Mouse (Mus musculus): Measurements from ENCODE around the gene 2410004P03Rik. TPM values are rescaled to one million over a fixed set of nuclear protein-coding genes. Genes with fewer than 3 reads are reported as not detected.

The 2410004P03Rik gene
- polyA plus RNA-seq (2015; fragmentation: Nextera tagmentation; extraction: Ambion mirVana) = 0.41 and 0.59 TPM in 2 replicates

DNA sequence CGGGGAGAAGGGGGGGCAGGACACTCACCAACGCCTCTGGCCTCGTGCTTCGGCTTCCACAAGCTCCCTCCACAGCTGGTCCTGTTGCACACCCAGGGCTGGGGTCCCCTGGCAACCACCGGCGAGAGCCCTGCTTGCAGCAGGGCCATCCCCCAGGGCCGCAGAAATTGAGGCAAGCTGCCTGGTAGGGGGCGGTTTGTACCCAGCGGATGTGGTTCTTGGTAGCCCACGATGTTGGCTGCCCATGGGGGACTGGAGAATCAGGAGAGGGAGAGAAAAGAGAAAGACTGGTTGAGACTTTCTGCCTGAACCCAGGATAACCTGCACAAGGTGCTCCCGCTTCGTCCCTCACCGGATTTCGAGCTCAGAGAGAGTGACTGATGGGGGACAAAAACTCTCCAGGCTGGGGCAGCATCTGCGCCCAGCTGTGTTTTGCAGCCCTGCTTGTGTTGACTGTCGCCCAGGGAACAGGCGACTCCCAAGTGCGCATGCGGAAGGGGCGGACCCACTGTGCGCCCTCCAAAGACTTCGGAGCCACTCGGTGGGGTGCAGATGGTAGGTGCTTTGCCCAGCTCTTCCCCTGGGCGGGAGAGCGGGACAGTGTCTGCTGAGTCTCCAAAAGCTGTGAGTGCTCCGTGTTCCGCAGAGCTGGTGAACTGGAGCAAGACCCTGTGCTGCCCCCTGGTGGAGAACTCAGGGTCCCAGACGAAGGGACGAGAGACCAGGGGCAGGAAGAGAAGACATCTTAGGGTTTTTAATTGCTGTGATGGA lies at the start of gene 2410004P03Rik:
TSS of gene 2410004P03Rik (minus strand) at position 628 of the 771 bp plus-strand sequence.
- no peak within 1 kb of the TSS for H3K27ac ChIP-seq
- no peaks in the 10 kb centered on the region for H3K9me3 ChIP-seq (replicated peaks; ENCODE audit: low read length)
- peak; percentile 84 for DNase-seq (ENCODE audit: low spot score)
- peak within 1 kb of the TSS; percentile 37 for H3K4me3 ChIP-seq (replicated peaks; ENCODE audit: low read depth, low read length)
- no peaks in the 10 kb centered on the region for H3K27me3 ChIP-seq (ENCODE audit: insufficient read depth, low read length)
- ATAC-seq (replicated peaks; ENCODE audit: low FRiP score, low read depth) = peak; percentile 77; the same call in 1 of the 2 replicates
- no peaks in the 10 kb centered on the region for H3K36me3 ChIP-seq (ENCODE audit: insufficient read depth, low read length)
- peak within 1 kb of the TSS; percentile 40; the same call in 1 of the 2 replicates for H3K9ac ChIP-seq (ENCODE audit: low read depth, low read length)
- TF ChIP-seq CTCF (IDR thresholded peaks at IDR 0.05; ENCODE audit: low read depth) = peak; percentile 86
- H3K4me1 ChIP-seq (replicated peaks; ENCODE audit: insufficient read depth, low read length) = no peaks in the 10 kb centered on the region
- H3K4me2 ChIP-seq (ENCODE audit: low read length) = peak within 1 kb of the TSS; percentile 66
- WGBS = 7% methylated on average over 29 of the region's 29 CpGs

DNA sequence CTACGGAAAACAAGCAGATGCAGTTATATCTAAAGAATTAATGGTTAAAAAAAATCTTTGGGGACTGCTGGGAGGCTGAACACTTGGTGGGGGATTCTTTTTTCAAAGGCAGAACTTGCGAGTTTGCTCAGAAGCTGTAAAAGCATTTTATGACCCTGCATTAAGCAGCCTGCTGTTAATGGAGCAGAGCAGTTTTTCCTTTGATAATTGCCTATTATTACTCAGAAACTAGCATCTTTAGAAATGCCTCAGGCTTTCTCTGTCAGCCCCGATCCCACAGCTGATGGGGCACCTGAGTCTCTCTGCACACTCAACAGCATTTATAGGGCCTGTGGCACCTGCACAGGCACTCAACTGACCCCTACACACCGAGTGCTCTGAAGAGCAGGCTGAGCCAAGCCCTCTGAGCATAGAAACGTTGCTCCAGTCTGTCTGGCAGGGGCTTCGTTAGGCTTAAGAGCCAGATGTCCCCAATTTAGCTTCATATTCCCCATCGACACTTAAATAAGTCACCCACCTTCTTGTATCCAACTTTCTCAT lies 49.7 kb upstream of the 2410004P03Rik start:
- Histone ChIP-seq H3K27ac (no peak overlapping the region), H3K27me3 (ENCODE audit: insufficient read depth, low read length) (no peaks in the 10 kb centered on the region), H3K9me3 (replicated peaks; ENCODE audit: low read length) (no peaks in the 10 kb centered on the region), H3K4me3 (replicated peaks; ENCODE audit: low read depth, low read length) (no peak overlapping the region), H3K9ac (ENCODE audit: low read depth, low read length) (no peak overlapping the region), H3K36me3 (ENCODE audit: insufficient read depth, low read length) (no peaks in the 10 kb centered on the region), H3K4me2 (ENCODE audit: low read length) (no peak overlapping the region), H3K4me1 (replicated peaks; ENCODE audit: insufficient read depth, low read length) (no peaks in the 10 kb centered on the region)
- ATAC-seq (replicated peaks; ENCODE audit: low FRiP score, low read depth) = no peak
- 21% methylated on average over 7 of the region's 7 CpGs for WGBS
- DNase-seq (ENCODE audit: low spot score) = peak; percentile 15
- no peak for TF ChIP-seq CTCF (IDR thresholded peaks at IDR 0.05; ENCODE audit: low read depth)

GRCm38 (mm10) chr12:17058490-17058889 lies 47.0 kb upstream of the 2410004P03Rik start:
- no peaks in the 10 kb centered on the region for H3K27me3 ChIP-seq (ENCODE audit: insufficient read depth, low read length)
- DNase-seq (ENCODE audit: low spot score) (no peak), ATAC-seq (replicated peaks; ENCODE audit: low FRiP score, low read depth) (no peak)
- no peak overlapping the region for H3K4me3 ChIP-seq (replicated peaks; ENCODE audit: low read depth, low read length)
- H3K9ac ChIP-seq (ENCODE audit: low read depth, low read length) = no peak overlapping the region
- 78% methylated on average over 10 of the region's 10 CpGs for WGBS
- H3K27ac ChIP-seq = no peak overlapping the region
- H3K9me3 ChIP-seq (replicated peaks; ENCODE audit: low read length) = no peaks in the 10 kb centered on the region
- TF ChIP-seq CTCF (IDR thresholded peaks at IDR 0.05; ENCODE audit: low read depth) = no peak
- H3K36me3 ChIP-seq (ENCODE audit: insufficient read depth, low read length) = no peaks in the 10 kb centered on the region
- H3K4me2 ChIP-seq (ENCODE audit: low read length) = no peak overlapping the region
- H3K4me1 ChIP-seq (replicated peaks; ENCODE audit: insufficient read depth, low read length) = no peaks in the 10 kb centered on the region

DNA sequence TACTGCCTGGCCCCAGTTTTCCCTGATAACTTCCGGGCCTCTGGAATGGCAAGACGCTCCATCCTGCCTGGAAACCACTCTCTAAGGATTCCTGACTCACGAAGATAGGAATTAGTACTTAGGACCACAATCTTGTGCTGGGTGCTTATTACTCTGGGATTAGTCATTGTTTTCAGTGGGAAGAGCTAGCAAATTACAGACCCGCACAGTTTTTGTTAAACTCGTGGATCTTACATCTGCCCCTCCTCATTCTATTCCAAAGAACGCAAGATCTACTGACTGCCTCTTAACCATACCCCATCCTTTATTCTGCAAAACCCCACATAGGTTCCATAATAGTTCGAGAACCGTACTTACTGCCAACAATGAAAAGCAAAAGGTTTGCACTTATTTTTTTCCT lies 45.6 kb upstream of the 2410004P03Rik start:
- no peak for TF ChIP-seq CTCF (IDR thresholded peaks at IDR 0.05; ENCODE audit: low read depth)
- Histone ChIP-seq H3K27me3 (ENCODE audit: insufficient read depth, low read length) (no peaks in the 10 kb centered on the region), H3K27ac (no peak overlapping the region), H3K9me3 (replicated peaks; ENCODE audit: low read length) (no peaks in the 10 kb centered on the region), H3K4me2 (ENCODE audit: low read length) (no peak overlapping the region), H3K36me3 (ENCODE audit: insufficient read depth, low read length) (no peaks in the 10 kb centered on the region), H3K4me3 (replicated peaks; ENCODE audit: low read depth, low read length) (no peak overlapping the region), H3K4me1 (replicated peaks; ENCODE audit: insufficient read depth, low read length) (no peaks in the 10 kb centered on the region), H3K9ac (ENCODE audit: low read depth, low read length) (no peak overlapping the region)
- WGBS = 80% methylated on average over 8 of the region's 8 CpGs
- DNase-seq (ENCODE audit: low spot score) (no peak), ATAC-seq (replicated peaks; ENCODE audit: low FRiP score, low read depth) (no peak)

DNA sequence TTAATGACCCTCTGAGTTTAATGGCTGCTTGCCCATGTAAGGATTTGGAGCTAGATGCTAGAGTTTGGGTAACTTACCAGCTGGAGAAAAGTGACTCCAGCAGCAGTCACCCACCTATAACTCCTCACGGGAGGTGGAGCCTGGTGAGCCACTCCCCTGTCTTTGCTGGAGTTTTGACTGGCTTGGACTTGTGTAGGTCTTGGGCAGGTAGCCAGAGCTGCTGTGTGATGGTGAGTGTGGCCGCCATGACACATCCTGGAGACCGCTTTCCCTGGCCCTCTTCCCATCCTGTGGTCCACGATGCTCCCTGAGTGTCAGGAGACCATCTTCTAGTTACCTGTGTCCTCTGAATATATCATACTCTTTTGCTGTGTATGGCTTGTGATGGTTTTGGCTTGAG lies 44.2 kb upstream of the 2410004P03Rik start:
- H3K27me3 ChIP-seq (ENCODE audit: insufficient read depth, low read length) = no peaks in the 10 kb centered on the region
- WGBS = 83% methylated on average over 4 of the region's 4 CpGs
- no peak overlapping the region for H3K9ac ChIP-seq (ENCODE audit: low read depth, low read length)
- H3K27ac ChIP-seq = no peak overlapping the region
- no peak for TF ChIP-seq CTCF (IDR thresholded peaks at IDR 0.05; ENCODE audit: low read depth)
- ATAC-seq (replicated peaks; ENCODE audit: low FRiP score, low read depth) = no peak
- H3K9me3 ChIP-seq (replicated peaks; ENCODE audit: low read length) = no peaks in the 10 kb centered on the region
- H3K4me1 ChIP-seq (replicated peaks; ENCODE audit: insufficient read depth, low read length) = no peaks in the 10 kb centered on the region
- no peaks in the 10 kb centered on the region for H3K36me3 ChIP-seq (ENCODE audit: insufficient read depth, low read length)
- H3K4me2 ChIP-seq (ENCODE audit: low read length) = no peak overlapping the region
- no peak for DNase-seq (ENCODE audit: low spot score)
- no peak overlapping the region for H3K4me3 ChIP-seq (replicated peaks; ENCODE audit: low read depth, low read length)

DNA sequence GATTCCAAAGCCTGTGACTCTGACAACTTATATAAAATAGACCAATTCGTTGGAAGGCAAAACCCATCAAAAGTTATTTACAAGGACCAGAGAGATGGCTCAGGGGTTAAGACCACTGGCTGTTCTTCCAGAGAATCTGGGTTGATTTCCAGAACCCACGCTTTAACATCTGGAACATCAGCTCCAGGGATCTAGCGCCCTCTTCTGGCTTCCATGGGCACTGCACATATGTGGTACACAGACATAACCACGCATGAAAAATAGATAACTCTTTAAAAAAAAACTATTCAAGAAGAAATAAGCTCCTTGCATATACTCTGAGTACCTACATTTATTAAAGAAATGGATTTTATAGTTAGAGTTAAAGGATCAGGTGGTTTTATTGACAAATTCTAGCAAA lies 43.2 kb upstream of the 2410004P03Rik start:
- no peak overlapping the region for H3K9ac ChIP-seq (ENCODE audit: low read depth, low read length)
- WGBS = 58% methylated on average over 4 of the region's 4 CpGs
- H3K27me3 ChIP-seq (ENCODE audit: insufficient read depth, low read length) = no peaks in the 10 kb centered on the region
- no peaks in the 10 kb centered on the region for H3K4me1 ChIP-seq (replicated peaks; ENCODE audit: insufficient read depth, low read length)
- H3K9me3 ChIP-seq (replicated peaks; ENCODE audit: low read length) = no peaks in the 10 kb centered on the region
- H3K4me3 ChIP-seq (replicated peaks; ENCODE audit: low read depth, low read length) = no peak overlapping the region
- TF ChIP-seq CTCF (IDR thresholded peaks at IDR 0.05; ENCODE audit: low read depth) = peak; percentile 61
- H3K4me2 ChIP-seq (ENCODE audit: low read length) = no peak overlapping the region
- ATAC-seq (replicated peaks; ENCODE audit: low FRiP score, low read depth) (no peak), DNase-seq (ENCODE audit: low spot score) (peak; percentile 11)
- no peak overlapping the region for H3K27ac ChIP-seq
- H3K36me3 ChIP-seq (ENCODE audit: insufficient read depth, low read length) = no peaks in the 10 kb centered on the region
